Mouse (Mus musculus) layer of hippocampus, adult 8-10 months (tissue): Measurements from ENCODE around the gene Mrpl27. TPM values are rescaled to one million over a fixed set of nuclear protein-coding genes. Genes with fewer than 3 reads are reported as not detected.
"Not testable (repeated sequence)": the region's sequence is repeated elsewhere in the genome, so short reads cannot be mapped to it uniquely, and the experiment has no call there.

Experiments used
- DNase-seq, 2 experiments: peaks; one replicate each; pipeline ENCODE4 v3.0.0; 2022; ENCODE audit warnings: low spot score in 2 of 2
- total RNA-seq, 4 experiments: library from RNA; stranded (reverse); gene quantifications; 2 replicates each; pipeline ENCODE4 v1.2.4; 2022

Mrpl27 gene
- total RNA-seq = 10 to 100 TPM; 61.9 to 66.8 (median 65.8) TPM

DNA sequence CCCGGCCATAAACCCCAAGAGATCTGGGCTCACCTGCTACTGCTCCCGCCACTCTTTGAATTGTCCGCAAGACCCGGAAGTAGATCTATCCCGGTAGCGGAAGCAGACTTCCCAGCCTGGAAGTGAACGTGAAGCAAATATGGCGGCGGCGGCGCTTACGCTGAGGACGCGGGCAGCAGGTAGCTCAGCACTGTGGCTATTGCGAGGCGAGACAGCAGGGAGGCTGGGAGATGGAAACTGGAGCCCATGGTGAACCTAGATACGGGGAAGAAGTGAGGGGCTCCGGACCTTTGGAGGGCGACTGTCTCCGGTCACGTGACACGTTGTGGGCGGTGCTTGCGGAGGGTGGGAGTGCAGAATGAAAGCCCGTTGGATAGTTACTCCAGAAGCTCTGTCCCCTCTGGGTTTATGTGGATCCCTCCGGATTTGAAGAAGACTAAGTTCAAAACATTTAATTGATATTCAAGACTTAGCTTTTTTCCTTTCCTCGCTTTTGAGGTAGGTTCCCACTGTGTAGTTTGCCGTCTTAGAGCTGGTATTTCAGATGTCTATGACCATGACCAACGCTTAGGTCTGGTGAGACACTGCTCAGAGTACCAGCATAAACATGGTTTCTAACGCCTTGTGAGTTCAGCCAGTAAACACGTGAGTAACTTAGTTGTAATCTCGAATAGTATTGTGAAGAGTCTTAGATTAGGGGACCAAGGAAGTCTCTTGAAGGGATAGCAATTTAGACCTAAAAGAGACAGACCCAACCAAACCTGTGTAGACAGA, at the start of gene Mrpl27, which contains the start of gene Eme1:
Gene Mrpl27 (plus strand): TSS at position 105 of the 774 bp plus-strand sequence.
Gene Eme1 (minus strand): TSS at position 302 of the 774 bp plus-strand sequence.
- DNase-seq = peak; percentile 81 to 84

DNA sequence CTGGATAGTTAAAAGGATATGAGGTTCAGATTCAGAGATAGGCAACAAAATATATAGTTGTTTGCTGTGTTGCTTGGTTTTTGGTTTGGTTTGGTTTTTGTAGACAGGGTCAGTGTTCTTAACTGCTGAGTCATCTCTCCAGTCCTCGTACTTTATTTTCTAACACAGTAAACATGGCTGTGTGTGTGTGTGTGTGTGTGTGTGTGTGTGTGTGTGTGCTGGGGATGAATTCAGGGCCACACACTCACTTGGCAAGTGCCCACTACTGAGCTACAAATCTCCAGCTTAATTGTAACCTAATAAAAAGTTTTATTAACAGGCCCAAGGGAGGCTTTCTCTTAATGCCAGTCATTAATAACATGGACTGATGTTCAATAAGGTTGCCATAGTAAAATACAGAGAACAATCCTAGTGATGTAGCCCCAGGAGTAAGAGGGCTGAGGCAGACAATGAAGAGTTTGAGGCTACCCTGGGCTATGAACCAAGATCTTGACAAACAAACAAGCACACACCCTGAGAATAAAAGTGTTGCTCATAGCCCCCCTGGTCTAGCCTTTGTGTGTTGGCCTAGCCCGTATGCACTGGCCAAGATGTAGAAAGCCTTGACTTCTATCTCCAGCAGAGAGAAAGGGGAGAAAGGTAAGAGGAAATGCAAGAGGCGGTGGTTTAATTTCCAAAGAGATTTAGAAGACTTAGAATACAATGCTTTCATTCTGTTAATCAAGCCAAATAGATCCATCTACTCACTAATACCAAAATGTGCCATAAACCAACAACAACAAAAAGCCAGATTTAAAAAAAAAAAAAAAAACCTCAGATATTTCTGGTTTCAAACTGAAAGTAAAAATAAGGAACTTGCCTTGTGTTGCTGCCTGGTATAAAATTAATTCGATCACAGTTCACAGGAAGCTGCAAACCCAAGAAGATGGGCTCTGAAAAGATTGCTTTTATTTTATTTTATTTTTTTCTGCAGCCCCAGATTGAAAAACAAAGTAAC, 42.5 kb upstream of the Mrpl27 start:
- no peak for DNase-seq

DNA sequence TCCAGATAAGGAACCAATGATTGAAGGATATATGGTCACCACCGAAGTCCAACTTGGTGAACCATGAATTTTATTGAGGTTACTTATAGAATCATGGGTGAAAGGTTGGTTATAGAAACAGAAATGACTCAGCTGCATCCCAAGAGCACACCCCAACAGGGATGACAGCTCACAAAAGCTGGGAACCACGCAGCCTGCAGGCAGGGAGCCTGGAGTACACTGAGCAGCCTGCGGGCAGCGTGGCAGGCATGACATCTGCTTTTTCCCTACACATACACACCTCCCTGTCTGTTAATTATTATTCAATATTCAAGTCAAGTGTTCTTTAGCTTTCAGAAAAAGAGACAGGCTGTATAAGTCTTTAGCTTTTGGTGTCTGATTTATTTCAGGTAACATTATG, 39.0 kb upstream of the Mrpl27 start:
- DNase-seq = no peak

DNA sequence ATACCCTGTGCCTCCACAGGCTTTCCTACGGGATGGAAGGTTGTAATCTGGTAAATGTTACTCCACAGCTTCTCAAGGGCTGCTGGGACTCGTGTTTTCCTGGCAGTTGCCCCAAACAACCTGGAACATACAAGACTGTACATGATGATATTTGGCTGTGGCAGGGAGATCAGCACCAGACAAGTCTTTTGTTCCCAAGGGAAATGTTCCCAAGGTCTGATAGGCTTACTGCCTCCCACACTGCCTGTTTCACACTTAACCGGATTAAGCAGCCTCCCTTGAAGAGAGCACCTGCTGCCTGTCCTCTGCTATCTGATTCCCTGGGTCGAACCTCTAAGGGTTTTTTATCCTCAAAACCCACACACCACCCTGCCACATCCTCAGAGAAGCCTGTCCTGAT, 38.1 kb upstream of the Mrpl27 start:
- DNase-seq = no peak

DNA sequence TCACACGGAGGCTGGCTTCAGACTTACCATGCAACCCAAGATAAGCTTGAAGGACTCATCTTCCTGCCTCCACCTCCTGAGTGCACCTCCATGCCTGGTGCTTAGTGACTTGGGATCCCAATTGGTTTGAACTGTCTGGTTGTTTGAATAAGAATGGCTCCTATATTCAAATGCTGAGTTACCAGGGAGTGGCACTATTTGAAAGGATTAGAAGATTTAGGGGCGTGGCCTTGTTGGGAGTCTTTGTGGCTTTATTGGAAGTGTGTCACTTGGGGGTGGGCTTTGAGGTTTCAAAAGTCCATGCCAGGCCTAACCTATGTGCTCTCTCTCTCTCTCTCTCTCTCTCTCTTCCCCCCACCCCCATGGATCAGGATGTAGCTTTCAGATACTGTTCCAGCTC, 35.9 kb upstream of the Mrpl27 start:
- no peak for DNase-seq

DNA sequence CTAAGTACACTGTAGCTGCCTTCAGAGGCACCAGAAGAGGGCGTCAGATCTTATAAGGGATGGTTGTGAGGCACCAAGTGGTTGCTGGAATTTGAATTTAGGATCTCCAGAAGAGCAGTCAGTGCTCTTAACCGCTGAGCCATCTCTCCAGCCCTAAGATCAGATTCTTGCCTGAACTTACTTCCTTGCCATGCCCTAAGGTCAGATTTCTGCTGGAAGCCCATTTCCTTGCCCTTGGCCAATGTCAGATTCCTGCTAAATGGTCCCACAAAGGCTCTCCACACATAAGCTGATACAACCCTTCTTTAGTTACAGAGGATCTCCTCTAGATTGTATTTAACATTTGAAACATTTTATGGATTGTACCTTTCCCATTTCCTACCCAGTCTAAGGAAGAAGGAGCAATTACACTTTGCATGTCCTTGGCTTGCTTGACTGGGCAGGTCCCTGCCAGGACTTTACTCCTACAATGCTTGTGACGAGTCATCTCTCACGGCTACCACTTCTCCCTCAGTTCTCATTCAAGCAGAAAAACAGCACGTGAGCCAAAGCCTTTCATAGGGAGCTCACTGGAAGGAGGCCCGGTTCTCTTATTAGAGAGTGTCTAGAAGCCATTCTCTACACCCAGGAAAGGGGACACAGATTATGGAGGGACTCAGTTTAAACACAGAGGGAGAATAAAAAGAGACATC, 32.7 kb upstream of the Mrpl27 start:
- no peak for DNase-seq

- DNase-seq = no peak
Measured at GRCm38 (mm10) chr11:94621458-94621852, 32.1 kb upstream of the Mrpl27 start.

GRCm38 (mm10) chr11:94622162-94622561, 31.4 kb upstream of the Mrpl27 start:
- no peak for DNase-seq

- peak; percentile 86 to 95 for DNase-seq
Measured at GRCm38 (mm10) chr11:94629199-94629883, 24.2 kb upstream of the Mrpl27 start, which contains the start of gene Lrrc59. TSS of gene Lrrc59 (plus strand) at chr11:94629767.

GRCm38 (mm10) chr11:94629884-94630198, 23.7 kb upstream of the Mrpl27 start:
- no peak for DNase-seq

- DNase-seq = no peak
Measured at GRCm38 (mm10) chr11:94630199-94631011, 23.2 kb upstream of the Mrpl27 start.

GRCm38 (mm10) chr11:94631969-94632368, 21.6 kb upstream of the Mrpl27 start:
- DNase-seq = no peak

- no peak for DNase-seq
Measured at GRCm38 (mm10) chr11:94632988-94633387, 20.6 kb upstream of the Mrpl27 start.

DNA sequence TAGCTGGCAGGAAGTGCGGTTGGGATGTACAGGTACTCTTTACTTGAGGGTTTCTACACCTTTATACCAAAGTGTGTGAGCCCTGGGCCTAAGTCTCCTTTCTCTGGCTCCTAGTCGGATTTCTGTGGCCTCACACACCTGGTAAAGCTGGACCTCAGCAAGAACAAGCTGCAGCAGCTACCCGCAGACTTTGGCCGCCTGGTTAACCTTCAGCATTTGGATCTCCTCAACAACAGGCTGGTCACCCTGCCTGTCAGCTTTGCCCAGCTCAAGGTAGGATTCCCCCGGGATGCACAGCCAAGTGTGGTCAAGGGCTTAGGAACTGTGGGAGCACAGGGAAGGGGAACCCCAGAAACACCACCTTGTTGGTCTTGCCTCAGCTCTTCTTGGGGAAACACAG, 19.1 kb upstream of the Mrpl27 start:
- DNase-seq = no peak

GRCm38 (mm10) chr11:94644461-94645219, 8.9 kb upstream of the Mrpl27 start:
- peak; percentile 38 to 40 for DNase-seq

GRCm38 (mm10) chr11:94646457-94646856, 7.1 kb upstream of the Mrpl27 start:
- DNase-seq = no peak

DNA sequence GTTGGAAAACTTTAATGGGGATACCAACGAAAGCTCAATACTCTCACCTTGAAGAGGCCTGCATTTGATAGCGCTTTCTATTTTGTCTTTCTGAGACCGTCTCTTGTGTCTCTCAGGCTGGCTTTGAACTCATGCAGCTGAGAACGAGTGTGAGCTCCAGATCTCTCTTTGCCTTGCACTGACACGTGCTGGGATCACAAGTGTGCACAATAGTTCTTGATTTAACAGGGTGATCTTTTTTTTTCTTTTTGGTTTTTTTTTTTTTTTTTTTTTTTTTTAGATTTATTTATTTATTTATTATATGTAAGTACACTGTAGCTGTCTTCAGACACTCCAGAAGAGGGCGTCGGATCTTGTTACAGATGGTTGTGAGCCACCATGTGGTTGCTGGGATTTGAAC, 2.3 kb upstream of the Mrpl27 start:
- DNase-seq = not testable (repeated sequence)

- no peak for DNase-seq
Measured at GRCm38 (mm10) chr11:94652973-94653372, 594 bp upstream of the Mrpl27 start.

DNA sequence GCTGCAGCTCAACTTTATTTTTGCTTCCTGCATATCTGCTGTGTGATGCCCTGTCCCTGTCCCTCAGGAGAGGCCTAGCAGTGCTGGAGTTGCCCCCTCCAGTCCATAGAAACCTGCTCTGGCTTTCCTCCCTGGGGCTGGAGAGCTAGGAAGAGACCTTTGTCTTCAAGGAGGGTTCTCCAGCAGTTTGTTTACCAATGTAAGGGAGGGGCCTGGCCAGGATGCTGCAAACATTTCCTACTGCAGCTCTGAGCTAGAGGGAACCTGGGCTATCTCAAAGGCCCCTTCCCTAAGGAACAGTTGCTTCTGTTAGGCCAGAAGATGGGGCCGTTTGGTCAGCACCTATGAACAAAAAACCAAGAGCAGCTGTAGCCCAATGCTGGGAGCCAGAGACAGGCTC, 7.8 kb downstream of the Mrpl27 start:
- DNase-seq = no peak
